ENCODE assay signal across 1 mouse cellular context in genomic region chr16:70330007-70330406, GRCm38 (mm10).
TF ChIP-seq lines count a peak whose summit lies in the region.

No protein-coding gene starts in this region.

TF ChIP-seq in myocyte, 11 proteins besides CTCF, POLR2A, EP300 and RAD21 (continued from another document):
- no peak for TF ChIP-seq USF1 (IDR thresholded peaks at IDR 0.05; ENCODE audit: low read depth)
- no peak for TF ChIP-seq TCF12 (IDR thresholded peaks at IDR 0.05; ENCODE audit: insufficient read depth, poor library complexity, severe bottlenecking)
- TF ChIP-seq CEBPB (IDR thresholded peaks at IDR 0.05; ENCODE audit: insufficient read depth, poor library complexity, severe bottlenecking) = no peak
- TF ChIP-seq MYOG (IDR thresholded peaks at IDR 0.05; ENCODE audit: control insufficient read depth in 1 of 3, insufficient read depth in 1 of 3, insufficient read length in 2 of 3, low read depth in 2 of 3) = no peak
- TF ChIP-seq MYOD1 (IDR thresholded peaks at IDR 0.05; ENCODE audit: control insufficient read depth in 1 of 3, insufficient read length in 2 of 3, low read depth in 2 of 3) = no peak
